Mouse (Mus musculus) embryonic stem cell, embryonic (primary cell): ENCODE results near the gene Slc44a1.

Source experiments
- CTCF ChIA-PET, 4 experiments: fragments of 300-600 bp in 2 of 4; fragments of 350-600 bp in 2 of 4; sonication (Branson Sonifier 250); formaldehyde crosslinking; loops; one replicate each; lab custom pipeline; 2022; ENCODE audit warnings: inconsistent platforms in 2 of 4; lab: Charles Lee
- POLR2A ChIA-PET, 4 experiments: fragments of 300-600 bp in 2 of 4; fragments of 350-600 bp in 2 of 4; sonication (Branson Sonifier 250); formaldehyde crosslinking; loops; one replicate each; lab custom pipeline; 2022; ENCODE audit warnings: antibody characterized with exemption in 4 of 4, inconsistent platforms in 1 of 4; lab: Charles Lee

Gene Slc44a1

DNA sequence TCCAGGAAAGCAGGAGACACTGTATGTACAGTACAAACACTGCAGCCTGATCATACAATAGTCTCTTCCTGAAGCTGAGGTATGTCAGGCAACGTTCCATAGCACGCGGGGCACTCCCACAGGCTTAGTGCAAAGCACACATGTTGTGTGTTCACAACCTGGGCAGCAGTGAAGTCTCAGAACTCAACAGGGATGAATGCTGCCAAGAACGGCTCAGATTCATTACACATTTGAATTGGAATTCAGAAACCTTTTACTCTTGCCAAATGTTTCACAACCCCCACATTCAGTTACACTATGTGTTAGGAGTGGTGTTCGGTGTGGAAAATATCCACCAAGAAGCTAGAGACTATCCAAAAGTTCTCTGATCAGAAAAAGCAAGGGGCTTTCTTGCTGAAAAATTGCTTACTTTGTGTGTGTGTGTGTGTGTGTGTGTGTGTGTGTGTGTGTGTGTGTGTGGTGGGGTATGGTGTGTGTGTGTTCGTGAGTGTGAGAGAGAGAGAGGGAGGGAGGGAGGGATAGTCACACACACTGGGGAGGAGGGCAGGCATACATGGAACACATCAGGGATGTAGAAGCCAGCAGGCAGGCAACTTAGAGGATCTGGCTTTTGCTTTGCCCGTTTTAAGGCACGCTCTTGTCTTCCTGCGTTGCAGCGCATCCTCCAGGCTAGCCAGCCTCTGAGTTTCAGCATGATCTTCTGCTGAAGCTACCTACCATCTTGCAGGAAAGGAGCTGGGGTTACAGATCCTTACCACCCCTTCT lies 24.2 kb upstream of the Slc44a1 start:
- POLR2A ChIA-PET, result interaction anchor here in 2 of 4 experiments (0.7 to 1.1 kb wide), 6 partner anchors 8 to 764 kb away, joined by 3 to 4 read pairs (median 3); no protein-coding TSS in a partner anchor
- CTCF ChIA-PET, result interaction anchor here in 2 of 4 experiments (0.5 to 0.8 kb wide), 2 partner anchors 11 to 515 kb away, joined by 3 read pairs; no protein-coding TSS in a partner anchor

DNA sequence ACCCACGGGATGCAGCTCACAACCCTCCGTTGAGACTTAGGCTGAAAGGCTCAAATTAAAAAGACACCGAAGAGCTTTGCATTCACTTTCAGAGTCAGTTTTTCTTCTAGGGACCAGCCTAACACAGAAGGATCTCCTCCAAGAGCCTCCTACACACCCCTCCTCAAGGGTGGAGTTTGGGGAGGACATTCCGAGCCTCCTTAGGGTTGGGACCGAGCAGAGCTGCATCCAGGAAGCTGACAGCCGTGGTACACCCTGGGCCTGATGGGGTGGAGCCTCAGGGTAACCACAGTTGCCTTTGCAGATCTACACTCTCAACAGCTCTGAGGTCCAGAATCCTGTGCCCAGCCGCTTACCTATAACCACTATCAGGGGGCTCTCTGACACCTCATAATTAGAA lies 23.3 kb upstream of the Slc44a1 start:
- POLR2A ChIA-PET, result interaction anchor here in 3 of 4 experiments (0.7 to 1.4 kb wide), 6 partner anchors 9 to 765 kb away, joined by 3 to 4 read pairs (median 3); partner anchors contain the start of gene Slc44a1 (in 1 of the 3)
- CTCF ChIA-PET, result interaction anchor here in 1 of 4 experiments (0.8 kb wide), 1 partner anchor 514 kb away, joined by 3 read pairs; no protein-coding TSS in a partner anchor

DNA sequence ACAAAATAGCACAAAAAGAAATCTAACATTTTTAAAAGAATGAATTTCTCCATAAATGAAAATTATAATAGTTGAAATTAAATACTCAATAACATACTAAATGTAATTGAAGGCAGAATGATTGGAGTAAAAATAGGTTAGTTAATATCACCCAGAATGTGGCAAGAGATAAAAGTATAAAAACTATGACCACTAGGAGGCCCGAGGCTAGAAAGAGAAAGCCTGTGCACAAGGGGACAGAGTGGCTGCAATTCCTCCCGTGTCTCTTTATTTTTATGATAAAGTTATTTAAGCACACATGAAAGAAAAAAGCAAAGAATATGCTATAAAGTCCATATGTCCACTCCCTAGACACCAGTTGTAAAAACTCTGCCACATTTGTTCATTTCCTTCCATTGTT lies 17.4 kb upstream of the Slc44a1 start:
- CTCF ChIA-PET, result no interaction called here
- POLR2A ChIA-PET, result no interaction called here

DNA sequence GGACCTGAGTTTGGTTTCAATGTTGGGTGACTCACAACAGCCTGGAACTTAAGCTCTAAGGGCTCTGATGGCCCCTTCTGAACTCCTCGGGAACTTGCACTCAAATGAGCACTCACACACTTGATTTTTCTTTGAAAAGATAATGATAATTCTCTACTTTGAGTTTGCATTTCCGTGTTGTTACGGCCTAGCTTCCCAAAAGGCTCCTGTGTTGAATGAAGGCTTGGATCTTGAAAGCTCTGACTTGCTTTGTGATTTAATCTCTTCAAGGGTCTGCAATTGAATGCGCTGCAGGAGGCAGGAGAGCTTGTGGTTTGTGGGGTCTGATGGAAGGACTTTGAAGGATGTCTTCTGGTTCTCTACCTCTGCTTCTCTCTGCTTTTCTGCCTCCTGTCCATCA lies 13.1 kb upstream of the Slc44a1 start:
- POLR2A ChIA-PET, result interaction anchor here in 3 of 4 experiments (1.0 to 1.6 kb wide), 8 partner anchors 11 to 54 kb away, joined by 3 to 8 read pairs (median 4); partner anchors contain the start of gene Slc44a1 (in 3 of the 3)
- CTCF ChIA-PET, result interaction anchor here in 1 of 4 experiments (0.6 kb wide), 1 partner anchor 11 kb away, joined by 3 read pairs; no protein-coding TSS in a partner anchor

DNA sequence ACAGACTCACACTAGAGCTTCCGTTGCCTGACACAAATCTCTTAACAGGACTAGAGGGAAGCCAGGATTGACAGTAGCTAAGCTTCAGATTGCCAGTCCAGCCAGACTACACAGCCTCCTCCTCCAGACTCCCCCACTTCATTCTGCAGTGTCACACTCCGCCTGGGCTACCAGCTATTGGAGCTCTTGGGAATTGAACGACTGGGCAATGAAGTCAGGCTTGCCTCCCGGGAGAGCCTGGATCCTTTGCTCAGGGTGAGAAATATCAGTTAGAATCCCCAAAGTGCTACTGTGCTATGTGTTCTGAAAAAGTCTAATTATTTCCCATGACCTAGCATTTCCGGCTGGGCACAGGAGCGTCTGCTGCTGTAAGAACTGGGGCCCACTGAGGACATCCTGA lies 9.7 kb upstream of the Slc44a1 start:
- POLR2A ChIA-PET, result interaction anchor here in 3 of 4 experiments (0.5 to 1.3 kb wide), 5 partner anchors 9 to 52 kb away, joined by 3 to 4 read pairs (median 3); no protein-coding TSS in a partner anchor
- CTCF ChIA-PET, result no interaction called here

DNA sequence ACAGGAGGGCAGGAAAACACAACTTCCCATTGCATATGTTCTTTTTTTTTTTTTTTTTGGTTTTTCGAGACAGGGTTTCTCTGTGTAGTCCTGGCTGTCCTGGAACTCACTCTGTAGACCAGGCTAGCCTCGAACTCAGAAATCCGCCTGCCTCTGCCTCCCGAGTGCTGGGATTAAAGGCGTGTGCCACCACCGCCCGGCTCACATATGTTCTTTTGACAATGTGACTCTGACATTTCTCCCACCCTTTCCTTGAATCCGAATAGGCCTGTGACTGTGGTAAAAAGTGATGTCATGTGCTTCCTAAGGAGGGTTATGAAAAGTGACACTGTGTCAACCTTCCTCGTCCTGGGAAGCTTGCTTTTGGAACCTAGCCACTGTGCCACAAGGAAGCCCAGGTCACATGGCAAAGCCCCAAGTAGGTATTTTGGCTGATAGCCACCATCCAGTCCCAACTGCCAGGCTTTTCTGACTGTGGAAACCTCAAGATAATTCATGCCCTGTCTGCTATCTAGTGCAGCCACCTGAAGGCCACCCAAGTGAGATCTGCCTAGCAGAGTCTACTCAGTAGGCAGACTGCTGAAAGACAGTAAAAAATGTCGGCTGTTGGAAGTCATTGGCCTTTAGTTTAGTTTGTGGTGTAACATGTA lies 8.5 kb upstream of the Slc44a1 start:
- POLR2A ChIA-PET, result no interaction called here
- CTCF ChIA-PET, result no interaction called here

DNA sequence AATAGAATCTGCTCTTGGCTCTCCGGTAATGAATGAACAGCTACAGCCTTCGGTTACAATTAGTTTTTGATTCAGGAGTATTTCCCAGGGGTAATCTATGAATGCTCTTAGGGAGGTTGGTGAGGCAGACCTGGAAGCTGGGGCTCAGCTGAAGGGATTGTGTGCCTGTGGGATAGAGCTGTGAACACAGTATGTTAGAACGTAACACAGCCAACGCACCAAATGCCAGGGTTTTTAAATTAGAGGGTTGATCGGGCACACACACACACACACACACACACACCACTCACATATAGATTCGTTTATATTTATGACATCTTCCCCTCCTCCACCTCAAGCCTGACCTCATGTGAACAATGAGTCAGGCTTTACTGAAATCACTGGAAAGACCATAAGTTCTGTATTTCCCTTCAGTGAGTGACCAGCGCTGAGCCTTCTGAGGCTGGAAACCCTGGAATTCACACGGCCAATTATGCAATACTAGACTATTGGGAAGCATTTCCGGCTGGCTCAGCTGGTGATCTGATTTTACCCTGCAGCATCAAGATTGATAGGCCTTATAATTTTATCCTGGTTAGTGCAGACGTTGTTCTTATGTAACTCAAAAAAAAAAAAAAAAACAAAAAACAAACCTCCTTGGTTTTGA lies 3.0 kb upstream of the Slc44a1 start:
- ChIA-PET CTCF (interaction anchor here in 2 of 4 experiments (0.6 to 0.7 kb wide), 2 partner anchors 17 to 894 kb away, joined by 3 read pairs; no protein-coding TSS in a partner anchor), POLR2A (interaction anchor here in 3 of 4 experiments (0.7 to 3.1 kb wide), 15 partner anchors 10 to 98 kb away, joined by 3 to 10 read pairs (median 4); no protein-coding TSS in a partner anchor)

DNA sequence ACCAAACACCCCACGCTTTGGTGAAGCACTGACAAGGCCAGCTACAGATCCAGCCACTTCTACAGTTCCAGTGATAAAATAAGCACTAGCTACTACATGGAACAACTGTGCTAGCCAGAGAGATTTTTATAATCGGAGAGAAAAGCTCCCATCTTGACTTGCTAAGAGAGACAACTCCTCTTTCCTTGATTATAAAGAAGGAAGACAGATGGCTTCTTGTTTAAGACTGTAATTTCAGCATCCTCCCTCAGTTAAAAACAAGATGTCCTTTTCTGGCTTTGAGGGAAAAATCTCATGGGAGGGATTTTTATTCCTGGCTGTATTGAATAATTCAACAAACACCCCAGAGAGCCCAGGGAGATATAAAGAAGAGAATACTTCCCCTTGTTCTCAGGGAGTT lies 1.8 kb upstream of the Slc44a1 start:
- POLR2A ChIA-PET, result interaction anchor here in 2 of 4 experiments (0.9 to 3.1 kb wide), 11 partner anchors 11 to 99 kb away, joined by 3 to 10 read pairs (median 4); no protein-coding TSS in a partner anchor
- CTCF ChIA-PET, result interaction anchor here in 1 of 4 experiments (0.5 kb wide), 1 partner anchor 241 kb away, joined by 4 read pairs; no protein-coding TSS in a partner anchor

DNA sequence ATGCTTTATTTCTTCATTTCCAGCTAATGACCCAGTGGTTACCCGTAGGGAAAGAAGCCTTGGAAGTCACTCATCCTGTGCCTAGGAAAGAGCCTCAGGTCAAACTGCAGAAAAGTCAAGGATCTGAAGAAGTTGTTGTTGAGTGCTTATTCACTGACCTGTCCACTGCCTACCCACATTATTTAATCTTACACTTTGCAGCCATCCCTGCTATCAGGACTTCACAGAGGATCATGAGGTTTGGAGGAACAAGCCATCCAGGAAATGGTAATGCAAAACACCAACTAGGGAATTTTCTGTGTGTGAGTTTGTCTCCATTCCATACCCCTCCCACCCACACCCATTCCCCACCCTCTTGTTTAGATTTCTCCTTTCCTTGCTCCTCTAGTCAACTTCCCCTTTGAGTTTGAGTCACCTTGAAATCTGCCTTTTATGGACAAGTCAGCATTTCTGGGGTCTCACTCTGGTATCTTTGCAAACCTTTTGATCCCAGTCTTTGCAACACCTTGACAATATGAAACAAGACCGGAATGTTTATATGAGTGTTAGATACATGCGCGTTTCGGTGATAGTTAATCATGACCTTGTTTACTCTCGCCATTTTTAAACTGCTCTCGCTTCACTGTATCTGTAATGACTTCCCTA lies 1.3 kb upstream of the Slc44a1 start:
- POLR2A ChIA-PET, result interaction anchor here in 2 of 4 experiments (1.3 to 3.1 kb wide), 8 partner anchors 10 to 47 kb away, joined by 3 to 10 read pairs (median 6); no protein-coding TSS in a partner anchor
- CTCF ChIA-PET, result interaction anchor here in 1 of 4 experiments (0.5 kb wide), 1 partner anchor 241 kb away, joined by 4 read pairs; no protein-coding TSS in a partner anchor

DNA sequence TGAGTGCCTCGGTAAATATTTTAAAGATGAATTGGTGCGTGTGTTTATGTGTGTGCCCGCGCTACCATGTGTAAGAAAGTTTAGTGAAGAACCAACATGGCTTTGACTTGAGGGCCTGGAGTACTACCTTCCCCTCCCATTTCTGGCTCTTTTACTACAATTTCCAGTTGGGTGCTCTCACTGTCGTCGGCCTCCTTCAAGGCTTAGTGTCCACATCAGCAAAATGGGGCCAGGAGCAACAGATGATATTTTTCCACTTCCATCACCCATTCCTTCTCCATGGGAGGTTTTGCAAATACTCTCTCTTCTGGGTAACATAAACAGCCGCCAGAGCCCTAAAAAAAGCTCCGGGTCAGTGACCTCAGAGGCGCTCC lies 590 bp upstream of the Slc44a1 start:
- CTCF ChIA-PET, result interaction anchor here in 2 of 4 experiments (1.1 to 1.2 kb wide), 2 partner anchors 13 to 155 kb away, joined by 3 to 4 read pairs; no protein-coding TSS in a partner anchor
- POLR2A ChIA-PET, result interaction anchor here (0.6 to 2.5 kb wide), 30 partner anchors 9 to 222 kb away, joined by 3 to 32 read pairs (median 5); no protein-coding TSS in a partner anchor

DNA sequence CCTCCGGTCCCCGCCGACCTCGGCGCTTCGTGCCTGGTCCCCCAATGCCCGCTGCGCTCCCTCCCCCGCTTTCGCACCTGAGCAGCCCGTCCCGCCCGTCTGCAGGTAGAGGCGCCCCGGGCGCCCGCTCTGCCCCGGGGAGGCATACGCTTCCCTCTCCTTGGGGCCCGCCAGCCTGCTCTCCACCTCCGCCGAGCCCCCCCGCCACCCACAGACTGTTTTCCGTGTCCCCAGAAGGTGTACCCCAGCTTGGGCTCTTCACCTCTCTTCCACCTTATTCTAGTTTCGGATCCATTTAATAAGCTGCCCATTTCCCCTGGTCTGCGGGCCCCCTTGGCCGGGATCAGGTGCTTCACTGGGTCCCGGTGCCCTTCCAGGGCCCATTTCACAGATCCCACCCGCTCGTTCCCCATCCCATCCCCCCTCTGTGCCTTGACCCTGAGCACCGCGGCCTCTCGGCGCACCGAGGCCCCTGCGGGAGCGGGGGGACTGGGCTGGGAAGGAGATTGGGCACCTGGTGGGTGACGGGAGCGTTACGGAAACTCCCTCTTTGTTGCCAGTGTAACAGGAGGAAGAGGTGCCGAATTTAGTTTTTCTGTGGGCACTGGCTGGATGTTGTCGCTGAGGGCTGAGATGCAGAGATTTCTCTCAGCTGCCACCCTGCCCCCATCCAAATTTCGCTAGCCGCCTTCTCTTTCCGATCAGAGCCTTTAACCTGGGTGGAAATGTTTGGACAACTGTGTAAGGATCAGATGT lies 781 bp downstream of the Slc44a1 start:
- ChIA-PET POLR2A (interaction anchor here (0.5 to 2.5 kb wide), 34 partner anchors 9 to 171 kb away, joined by 3 to 32 read pairs (median 5); no protein-coding TSS in a partner anchor), CTCF (interaction anchor here in 2 of 4 experiments (1.1 to 1.4 kb wide), 3 partner anchors 12 to 154 kb away, joined by 3 to 4 read pairs (median 4); no protein-coding TSS in a partner anchor)

DNA sequence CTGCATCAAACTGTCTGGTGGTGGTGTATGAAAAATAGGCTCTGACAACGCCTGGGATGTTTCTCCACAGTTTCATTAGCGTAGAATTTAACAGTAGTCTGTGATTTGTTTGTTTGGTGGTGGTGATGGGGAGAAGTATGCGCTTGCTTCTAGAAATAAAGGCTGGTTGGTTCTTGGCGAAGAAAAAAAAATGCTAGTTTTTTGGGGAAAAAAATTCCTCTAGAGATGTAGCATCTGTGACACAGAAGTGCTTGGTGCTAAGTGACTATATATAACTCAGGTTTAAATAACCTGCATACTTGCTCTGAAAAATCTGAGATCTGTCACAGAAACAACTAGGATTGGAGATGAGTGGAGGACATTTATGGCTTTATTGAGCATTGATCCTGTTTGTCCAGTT lies 1.5 kb downstream of the Slc44a1 start:
- POLR2A ChIA-PET, result interaction anchor here in 2 of 4 experiments (0.7 to 2.5 kb wide), 4 partner anchors 9 to 34 kb away, joined by 3 to 32 read pairs (median 19); no protein-coding TSS in a partner anchor
- CTCF ChIA-PET, result no interaction called here

DNA sequence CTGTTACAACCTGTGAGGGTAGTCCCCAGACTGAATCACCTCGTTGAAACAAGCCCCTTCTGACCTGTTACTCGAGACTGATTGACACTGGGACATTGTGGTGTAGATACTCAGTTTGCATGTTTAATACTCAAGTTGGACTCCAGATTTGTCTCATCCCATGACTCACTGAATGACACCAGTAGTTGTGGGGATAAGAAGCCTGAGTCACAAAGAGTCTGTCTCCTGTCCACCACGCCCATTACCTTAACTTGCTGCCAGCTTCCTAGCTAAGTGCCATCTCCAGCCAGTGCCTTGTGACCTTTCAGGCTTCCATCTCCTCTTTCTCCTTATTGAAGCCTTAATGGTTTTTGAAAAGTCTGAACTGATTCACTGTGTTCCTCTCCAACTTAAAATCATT lies 6.0 kb downstream of the Slc44a1 start:
- ChIA-PET CTCF (no interaction called here), POLR2A (interaction anchor here in 1 of 4 experiments (0.9 to 3.9 kb wide), 4 partner anchors 9 to 39 kb away, joined by 3 to 18 read pairs (median 4); no protein-coding TSS in a partner anchor)

DNA sequence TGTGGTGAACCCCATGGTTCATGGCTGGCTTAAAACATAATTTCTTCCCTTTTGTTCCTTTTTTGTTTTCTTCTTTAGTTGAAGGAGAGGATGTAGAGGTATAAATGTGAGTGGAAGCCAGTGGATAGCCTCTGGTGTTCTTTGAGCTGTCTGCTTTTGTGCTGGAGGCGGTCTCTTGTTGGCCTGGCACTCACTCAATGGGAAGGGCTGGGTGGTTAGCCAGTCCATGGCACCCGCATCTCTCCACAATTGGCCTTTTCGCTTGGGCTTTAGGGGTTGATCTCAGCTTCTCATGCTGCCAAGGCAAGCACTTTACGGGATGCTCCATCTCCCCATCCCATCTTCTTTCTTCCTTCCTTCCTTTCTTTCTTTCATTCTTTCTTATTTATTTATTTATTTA lies 7.6 kb downstream of the Slc44a1 start:
- POLR2A ChIA-PET, result interaction anchor here in 2 of 4 experiments (0.8 to 3.9 kb wide), 7 partner anchors 8 to 28 kb away, joined by 3 to 18 read pairs (median 3); partner anchors contain the start of gene Slc44a1 (in 1 of the 2)
- CTCF ChIA-PET, result no interaction called here

DNA sequence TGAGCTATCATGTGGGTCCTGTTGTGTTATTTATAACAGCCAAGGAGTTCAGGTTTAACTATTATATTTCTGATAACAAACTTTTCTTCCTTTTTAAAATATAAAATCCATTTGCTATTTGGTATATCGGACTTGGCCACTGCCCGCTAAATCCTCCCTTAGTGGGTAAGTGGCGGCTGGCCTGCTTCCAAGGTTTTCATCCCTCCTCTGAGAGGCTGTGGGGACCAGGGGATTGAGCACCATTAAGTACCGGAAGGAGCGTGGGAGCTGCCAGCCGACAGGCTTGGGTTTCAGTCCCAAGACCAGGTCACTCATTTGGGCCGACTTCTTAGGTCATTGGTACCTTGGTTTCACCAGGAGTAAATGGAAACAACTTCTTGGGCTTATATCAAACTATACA lies 10.5 kb downstream of the Slc44a1 start:
- ChIA-PET CTCF (no interaction called here), POLR2A (interaction anchor here in 2 of 4 experiments (0.7 to 5.5 kb wide), 10 partner anchors 8 to 61 kb away, joined by 3 to 54 read pairs (median 8); partner anchors contain the start of gene Slc44a1 (in 2 of the 2))

DNA sequence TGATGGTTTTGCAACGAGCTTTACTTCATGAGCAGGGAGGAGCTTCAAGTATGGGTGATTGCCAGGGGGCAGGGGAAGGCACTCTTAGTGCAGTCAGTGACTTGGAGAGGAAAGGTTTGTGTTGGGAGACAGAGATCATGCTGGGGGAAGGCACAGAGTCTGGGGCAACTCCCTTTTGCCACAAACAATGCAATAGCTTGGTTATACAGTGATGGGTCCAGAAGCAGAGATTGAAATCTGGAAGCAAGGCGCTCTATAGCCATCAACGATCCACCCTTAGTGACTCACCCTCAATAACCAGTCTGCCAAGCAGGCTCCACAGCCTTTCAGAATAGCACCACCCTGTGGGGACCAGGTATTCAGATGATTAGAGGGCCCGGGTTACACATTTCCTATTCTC lies 11.7 kb downstream of the Slc44a1 start:
- POLR2A ChIA-PET, result interaction anchor here (0.6 to 5.5 kb wide), 14 partner anchors 9 to 107 kb away, joined by 3 to 54 read pairs (median 6); partner anchors contain the start of gene Slc44a1 (in 3 of the 4)
- CTCF ChIA-PET, result interaction anchor here in 2 of 4 experiments (0.5 to 1.2 kb wide), 3 partner anchors 9 to 12 kb away, joined by 4 read pairs; partner anchors contain the start of gene Slc44a1 (in 1 of the 2)
